Mouse (Mus musculus) cortical plate, adult 2 months (tissue): ENCODE data around the gene Kcnn1.

Experiments
- CTCF ChIP-seq: fragments of 200-500 bp; IDR thresholded peaks from 2 replicates; pipeline ENCODE4 v1.5.1; 2011; ENCODE audit warnings: mild to moderate bottlenecking, control low read depth, low read length; ENCODE audit not compliant: insufficient read depth; ENCODE audit errors: extremely low read depth
- POLR2A ChIP-seq: fragments of 200-500 bp; IDR thresholded peaks from 2 replicates; pipeline ENCODE4 v1.6.1; 2011; ENCODE audit warnings: mild to moderate bottlenecking, low read length, control low read depth; ENCODE audit not compliant: insufficient read depth; ENCODE audit errors: extremely low read depth

DNA sequence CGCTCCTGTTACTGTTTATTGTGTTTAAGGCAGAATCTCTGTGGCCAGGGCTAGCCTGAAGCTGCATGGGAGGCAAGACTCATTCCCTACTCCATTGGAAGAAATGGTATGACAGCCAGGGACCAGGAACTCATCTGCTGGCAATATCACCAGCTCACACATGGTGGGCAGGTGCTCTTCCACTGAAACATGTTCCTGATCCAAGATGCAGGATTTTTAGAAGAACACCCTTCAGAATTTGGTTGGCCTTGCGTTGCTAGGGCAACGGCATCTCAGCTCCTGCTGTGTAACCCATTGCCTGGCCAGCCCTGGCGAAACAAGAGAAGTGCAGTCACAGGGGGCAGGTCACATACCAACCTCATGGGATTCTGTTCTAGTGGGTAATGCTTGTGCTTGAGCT, 16.4 kb upstream of the Kcnn1 start:
- TF ChIP-seq CTCF (no peak), POLR2A (no peak)
